Mouse (Mus musculus): ENCODE measurements at regions not wholly inside any gene's neighbourhood (a gene's known extent, or its start where the extent isn't known, plus 50 kb on each side); places are given as distances from the start of the nearest gene placed in this dataset.

DNA sequence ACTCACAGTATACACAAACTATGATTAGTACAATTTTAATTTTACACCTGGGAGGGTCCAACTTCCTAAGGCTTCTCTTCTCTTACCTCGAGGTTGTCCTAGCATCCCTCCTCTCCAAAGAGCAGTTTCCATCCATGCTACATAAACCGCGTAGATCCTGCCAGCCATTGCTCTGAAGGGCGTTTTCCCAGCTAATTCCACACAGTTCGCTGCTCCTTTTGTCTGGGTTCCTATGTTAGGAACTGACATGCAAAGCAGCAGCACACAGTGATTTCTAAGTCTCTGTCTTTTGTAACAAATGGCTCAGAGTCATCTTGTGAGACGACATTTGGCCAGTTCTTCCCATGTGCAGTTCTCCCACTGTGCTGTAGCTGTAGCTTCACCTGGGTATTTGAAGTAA, 80.7 kb upstream of the Hhip start:
- Histone ChIP-seq H3K4me1 (no peaks in the 10 kb centered on the region), H3K4me3 (replicated peaks) (no peak overlapping the region), H3K9me3 (no peaks in the 10 kb centered on the region), H3K27me3 (replicated peaks) (no peaks in the 10 kb centered on the region), H3K36me3 (replicated peaks; ENCODE audit: low read length) (no peaks in the 10 kb centered on the region)
- TF ChIP-seq FLI1 (IDR thresholded peaks at IDR 0.05; ENCODE audit: low read length), result no peak
- no peak for TF ChIP-seq GATA1 (IDR thresholded peaks at IDR 0.05; ENCODE audit: borderline replicate concordance, low read length)

DNA sequence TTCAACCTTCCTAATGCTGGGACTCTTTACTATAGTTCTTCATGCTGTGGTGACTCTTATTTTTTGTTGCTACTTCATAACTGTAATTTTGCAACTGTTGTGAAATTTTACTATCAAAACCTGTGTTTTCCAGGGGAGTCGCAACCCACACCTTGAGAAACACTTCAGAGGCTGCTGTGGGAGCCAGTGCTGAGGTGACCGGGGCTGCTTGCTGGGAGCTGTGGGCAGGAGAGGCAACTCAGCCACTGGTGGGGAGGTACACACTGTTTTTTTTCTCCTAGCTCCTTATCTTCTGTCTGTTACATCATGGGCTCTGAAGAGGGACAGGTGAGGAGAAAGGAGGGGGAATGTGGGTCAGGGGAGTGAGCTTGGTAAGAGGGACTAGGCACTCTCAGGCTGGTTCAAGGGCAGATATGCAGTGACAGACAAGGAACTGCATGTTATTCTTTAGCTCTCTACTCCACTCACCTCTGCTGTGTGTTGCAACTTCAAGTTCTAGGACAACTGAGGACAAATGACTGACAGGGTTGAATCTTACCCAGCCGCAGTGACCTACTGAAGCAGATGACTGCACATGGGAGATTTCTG, 62.7 kb upstream of the Hhip start:
- no peak overlapping the region for H3K4me3 ChIP-seq (replicated peaks)
- no peaks in the 10 kb centered on the region for H3K36me3 ChIP-seq (replicated peaks; ENCODE audit: low read length)
- no peaks in the 10 kb centered on the region for H3K4me1 ChIP-seq
- TF ChIP-seq GATA1 (IDR thresholded peaks at IDR 0.05; ENCODE audit: borderline replicate concordance, low read length), result no peak
- TF ChIP-seq FLI1 (IDR thresholded peaks at IDR 0.05; ENCODE audit: low read length), result no peak
- peaks cover 2% of the 10 kb centered on the region for H3K27me3 ChIP-seq (replicated peaks)
- no peaks in the 10 kb centered on the region for H3K9me3 ChIP-seq

DNA sequence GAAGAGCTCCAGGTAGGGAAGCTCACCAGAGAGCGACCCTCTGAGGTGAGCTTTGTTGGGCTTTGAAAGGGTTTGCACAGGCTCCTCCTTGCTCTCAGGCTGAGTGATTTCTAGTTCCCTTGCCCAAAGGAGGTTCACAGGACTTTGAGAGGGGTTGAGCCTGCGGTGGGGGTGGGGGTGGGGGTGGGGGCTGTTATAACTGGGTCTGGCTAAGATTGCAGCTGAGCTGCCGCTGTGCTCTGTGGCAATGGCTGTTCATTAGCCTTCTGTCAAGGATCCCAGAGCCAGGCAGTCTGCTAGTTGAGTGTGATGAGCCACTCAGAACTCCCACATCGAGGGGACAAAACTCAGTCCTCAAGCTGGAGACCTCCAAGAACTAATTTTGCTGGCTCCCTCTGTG, 59.5 kb upstream of the Hhip start:
- Histone ChIP-seq H3K4me1 (no peaks in the 10 kb centered on the region), H3K9me3 (0 out of 2 replicates have a peak, but pooled peaks cover 4% of the 10 kb centered on the region), H3K36me3 (replicated peaks; ENCODE audit: low read length) (no peaks in the 10 kb centered on the region), H3K27me3 (replicated peaks) (peaks cover 2% of the 10 kb centered on the region), H3K4me3 (replicated peaks) (no peak overlapping the region)
- TF ChIP-seq FLI1 (IDR thresholded peaks at IDR 0.05; ENCODE audit: low read length) (no peak), GATA1 (IDR thresholded peaks at IDR 0.05; ENCODE audit: borderline replicate concordance, low read length) (no peak)

Data from megakaryocyte, embryonic 14.5 days (primary cell).